Mouse (Mus musculus): Measurements from ENCODE around the gene Kcnj4. TPM values are rescaled to one million over a fixed set of nuclear protein-coding genes. Genes with fewer than 3 reads are reported as not detected.

Kcnj4 gene
- not detected for polyA plus RNA-seq (2014; fragmentation: Illumina TruSeq; extraction: RNeasy Lipid Tissue Mini Kit (QIAGEN cat#74804); ENCODE audit: low read depth, low replicate concordance)

GRCm38 (mm10) chr15:79504707-79505452 is at the start of gene Kcnj4:
Gene Kcnj4, minus strand, starts transcription at chr15:79505241.

DNA sequence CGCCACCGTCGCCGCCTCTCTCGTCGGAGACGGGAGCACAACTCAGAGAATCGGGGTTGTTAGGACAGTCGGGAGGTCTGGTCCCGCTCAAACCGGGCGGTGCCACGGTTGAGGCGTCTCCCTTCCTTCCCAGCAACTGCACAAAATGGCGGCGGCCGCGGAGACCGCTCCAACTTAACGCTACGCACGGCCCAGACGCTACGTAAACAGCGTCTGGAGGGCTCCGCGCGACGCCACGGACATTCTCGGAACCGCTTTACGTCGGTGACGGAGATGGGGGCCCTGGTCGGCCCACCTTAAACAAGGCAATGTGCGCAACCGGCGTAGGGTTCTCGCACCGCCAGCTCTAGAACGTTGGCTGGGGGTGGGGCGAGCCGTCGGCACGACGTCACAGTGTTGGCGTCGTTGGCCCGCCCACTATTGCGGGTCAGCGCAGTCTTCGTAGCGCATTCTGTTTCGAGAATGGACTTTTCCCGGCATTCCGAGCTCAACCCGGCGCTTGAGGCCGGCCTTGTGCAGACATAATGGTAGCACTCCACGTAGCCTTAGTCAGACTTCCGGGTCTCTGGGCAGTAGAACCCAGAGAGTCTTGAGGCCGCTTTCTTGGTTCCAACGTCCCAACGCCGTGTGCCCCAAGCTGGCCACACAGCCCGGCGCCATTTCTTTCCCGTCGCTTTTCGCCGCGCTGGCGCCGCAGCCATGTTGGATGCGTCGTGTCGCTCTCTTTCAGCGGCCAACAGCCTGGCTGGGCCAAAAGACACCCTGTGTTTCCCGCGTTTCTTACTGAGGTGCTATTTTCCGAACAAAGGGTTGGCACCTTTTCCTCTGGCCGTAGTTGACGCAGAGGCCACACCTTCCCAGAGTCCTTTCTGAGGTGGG is 41.6 kb upstream of the Kcnj4 start, which contains the start of gene Ddx17:
TSS of gene Ddx17 (minus strand) at position 332 of the 879 bp plus-strand sequence.

GRCm38 (mm10) chr15:79516171-79517096 is 11.4 kb upstream of the Kcnj4 start, which contains the start of gene Kdelr3:
Gene Kdelr3, plus strand, starts transcription at chr15:79516411.

DNA sequence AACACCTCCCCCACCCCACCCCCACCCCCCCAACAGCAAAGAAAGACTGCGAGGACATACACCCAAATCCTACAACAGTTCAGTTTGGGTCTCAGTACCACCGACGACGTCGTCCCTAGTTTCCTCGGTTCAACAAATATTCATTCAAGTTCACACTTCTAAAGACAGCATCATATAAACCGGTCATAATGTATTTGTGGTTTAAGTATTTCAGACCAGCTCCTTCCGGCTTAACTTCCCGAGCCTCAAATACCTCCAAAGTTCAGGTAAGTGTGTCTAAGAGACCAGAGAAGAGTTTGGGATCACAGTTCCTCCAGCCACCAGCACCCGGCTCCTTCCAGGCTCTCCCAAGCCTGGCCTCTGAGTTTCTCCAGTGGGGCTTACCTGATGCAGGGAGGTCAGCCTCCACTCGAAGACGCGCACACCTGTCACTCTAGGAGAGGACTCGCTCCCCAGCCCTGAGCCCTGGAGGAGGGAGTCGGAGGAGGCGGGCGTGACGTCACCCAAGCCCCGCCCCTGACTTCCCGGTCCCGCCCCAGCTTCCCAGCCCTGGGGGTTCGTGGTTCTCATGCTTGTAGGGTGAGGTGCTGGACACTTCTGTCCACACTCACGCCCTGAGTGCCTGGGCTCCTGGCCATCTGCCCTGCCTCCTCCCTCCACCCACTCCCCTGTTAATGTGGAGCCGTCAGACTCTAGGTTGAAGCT is 49.8 kb downstream of the Kcnj4 start, which contains the start of gene Csnk1e:
TSS of gene Csnk1e (minus strand) at position 461 of the 705 bp plus-strand sequence.

Other genes starting within 250 kb of the Kcnj4 start
- not detected for gene Baiap2l2, start 219.7 kb downstream of the Kcnj4 start, polyA plus RNA-seq (2014; fragmentation: Illumina TruSeq; extraction: RNeasy Lipid Tissue Mini Kit (QIAGEN cat#74804); ENCODE audit: low read depth, low replicate concordance)
- gene Pla2g6, start 176.9 kb downstream of the Kcnj4 start, polyA plus RNA-seq (2014; fragmentation: Illumina TruSeq; extraction: RNeasy Lipid Tissue Mini Kit (QIAGEN cat#74804); ENCODE audit: low read depth, low replicate concordance), result 0.69 TPM
- 0.87 TPM for gene Maff, start 158.6 kb downstream of the Kcnj4 start, polyA plus RNA-seq (2014; fragmentation: Illumina TruSeq; extraction: RNeasy Lipid Tissue Mini Kit (QIAGEN cat#74804); ENCODE audit: low read depth, low replicate concordance)
- gene Tmem184b, start 101.7 kb downstream of the Kcnj4 start, polyA plus RNA-seq (2014; fragmentation: Illumina TruSeq; extraction: RNeasy Lipid Tissue Mini Kit (QIAGEN cat#74804); ENCODE audit: low read depth, low replicate concordance), result 4.0 TPM
- 1.4 TPM for gene Csnk1e, start 49.7 kb downstream of the Kcnj4 start, polyA plus RNA-seq (2014; fragmentation: Illumina TruSeq; extraction: RNeasy Lipid Tissue Mini Kit (QIAGEN cat#74804); ENCODE audit: low read depth, low replicate concordance)
- gene Kdelr3, start 11.2 kb upstream of the Kcnj4 start, polyA plus RNA-seq (2014; fragmentation: Illumina TruSeq; extraction: RNeasy Lipid Tissue Mini Kit (QIAGEN cat#74804); ENCODE audit: low read depth, low replicate concordance), result 0.48 TPM
- gene Ddx17, start 41.5 kb upstream of the Kcnj4 start, polyA plus RNA-seq (2014; fragmentation: Illumina TruSeq; extraction: RNeasy Lipid Tissue Mini Kit (QIAGEN cat#74804); ENCODE audit: low read depth, low replicate concordance), result 120 TPM
- not detected for gene Dmc1, start 99.9 kb upstream of the Kcnj4 start, polyA plus RNA-seq (2014; fragmentation: Illumina TruSeq; extraction: RNeasy Lipid Tissue Mini Kit (QIAGEN cat#74804); ENCODE audit: low read depth, low replicate concordance)
- gene Fam227a, start 153.7 kb upstream of the Kcnj4 start, polyA plus RNA-seq (2014; fragmentation: Illumina TruSeq; extraction: RNeasy Lipid Tissue Mini Kit (QIAGEN cat#74804); ENCODE audit: low read depth, low replicate concordance), result 0.82 TPM
- 1.2 TPM for gene Cby1, start 154.0 kb upstream of the Kcnj4 start, polyA plus RNA-seq (2014; fragmentation: Illumina TruSeq; extraction: RNeasy Lipid Tissue Mini Kit (QIAGEN cat#74804); ENCODE audit: low read depth, low replicate concordance)
- gene Tomm22, start 165.6 kb upstream of the Kcnj4 start, polyA plus RNA-seq (2014; fragmentation: Illumina TruSeq; extraction: RNeasy Lipid Tissue Mini Kit (QIAGEN cat#74804); ENCODE audit: low read depth, low replicate concordance), result 134 TPM
- 13.7 TPM for gene Josd1, start 182.7 kb upstream of the Kcnj4 start, polyA plus RNA-seq (2014; fragmentation: Illumina TruSeq; extraction: RNeasy Lipid Tissue Mini Kit (QIAGEN cat#74804); ENCODE audit: low read depth, low replicate concordance)
- gene Gtpbp1, start 185.6 kb upstream of the Kcnj4 start, polyA plus RNA-seq (2014; fragmentation: Illumina TruSeq; extraction: RNeasy Lipid Tissue Mini Kit (QIAGEN cat#74804); ENCODE audit: low read depth, low replicate concordance), result 1.3 TPM
- 5.8 TPM for gene Sun2, start 237.3 kb upstream of the Kcnj4 start, polyA plus RNA-seq (2014; fragmentation: Illumina TruSeq; extraction: RNeasy Lipid Tissue Mini Kit (QIAGEN cat#74804); ENCODE audit: low read depth, low replicate concordance)